In the genomic region with DNA sequence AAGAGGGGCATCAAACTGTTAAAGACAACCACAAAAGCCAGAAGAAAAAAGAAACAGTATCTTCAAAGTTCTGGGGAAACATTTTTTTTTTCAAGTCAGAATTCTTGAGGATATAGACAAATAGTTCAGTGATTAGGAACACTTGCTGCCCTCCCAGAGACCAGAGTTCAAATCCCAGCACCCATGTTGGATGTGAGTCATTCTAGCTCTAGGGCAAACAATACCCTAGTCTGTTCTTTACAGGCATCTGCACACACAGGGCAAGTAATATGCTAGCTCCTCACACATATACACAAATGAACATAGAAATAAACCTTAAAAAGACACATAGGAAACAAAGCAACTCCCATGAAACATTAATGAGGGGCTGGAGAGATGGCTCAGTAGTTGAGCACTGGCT, we compare ENCODE assay signal across 17 mouse cellular contexts.
"Had no signal": no experiment of that assay in that cellular context is flagged by ENCODE, and none has a peak within 500 bp of the region (broad histone marks: within the 10 kb centered on the region; RNA-seq: fewer than 3 reads in every experiment).

No protein-coding gene starts in this region.

- DNase-seq: retina, postnatal 1 day; right cerebral cortex, adult 18-20 months; right cerebral cortex, postnatal 14 days; right cerebral cortex, postnatal 25 days; right cerebral cortex, postnatal 4 days; spleen, adult 18-20 months; thymus, adult 18-20 months; thymus, adult 2 months; thymus, postnatal 14 days; thymus, postnatal 25 days; thymus, postnatal 36 days; thymus, postnatal 4 days had no signal

- H3K4me3 ChIP-seq: neural tube, embryonic 12.5 days; neural tube, embryonic 13.5 days; neural tube, embryonic 15.5 days; stomach, embryonic 15.5 days had no signal

- H3K4me2 ChIP-seq: neural tube, embryonic 12.5 days; neural tube, embryonic 13.5 days; neural tube, embryonic 15.5 days; stomach, embryonic 15.5 days had no signal

- H3K27ac ChIP-seq: neural tube, embryonic 12.5 days; neural tube, embryonic 13.5 days; neural tube, embryonic 15.5 days; stomach, embryonic 15.5 days; stomach, postnatal 0 days had no signal

- H3K27me3 ChIP-seq: neural tube, embryonic 12.5 days; neural tube, embryonic 13.5 days; neural tube, embryonic 15.5 days; stomach, embryonic 15.5 days had no signal

- H3K36me3 ChIP-seq: neural tube, embryonic 12.5 days; neural tube, embryonic 13.5 days; neural tube, embryonic 15.5 days; stomach, embryonic 15.5 days had no signal

- H3K9me3 ChIP-seq: neural tube, embryonic 12.5 days; neural tube, embryonic 13.5 days; neural tube, embryonic 15.5 days; stomach, embryonic 15.5 days had no signal

- H3K4me1 ChIP-seq: neural tube, embryonic 12.5 days; neural tube, embryonic 13.5 days; neural tube, embryonic 15.5 days had no signal

- H3K9ac ChIP-seq: neural tube, embryonic 12.5 days; neural tube, embryonic 13.5 days; neural tube, embryonic 15.5 days; stomach, embryonic 15.5 days had no signal
